Mouse (Mus musculus) MEL (cell line): ENCODE results near the gene Ccdc107. TPM values are rescaled to one million over a fixed set of nuclear protein-coding genes. Genes with fewer than 3 reads are reported as not detected.

Experiments used
- DNase-seq: peaks from one replicate; pipeline ENCODE4 v3.0.0; 2011; ENCODE audit warnings: low read depth, low spot score
- H3K27ac ChIP-seq: 2 replicates; pipeline ENCODE4 v1.5.1; 2012; ENCODE audit warnings: low read depth, mild to moderate bottlenecking, control low read depth, low read length, moderate library complexity; ENCODE audit not compliant: control insufficient read depth
- H3K27me3 ChIP-seq, 2 experiments: fragments of 150-350 bp in 1 of 2; sonication (generic) in 1 of 2; 2 replicates each; pipeline ENCODE4 v1.6.1; 2012; ENCODE audit warnings: low read length in 2 of 2, mild to moderate bottlenecking in 2 of 2, improper control_type of control experiment in 1 of 2, moderate library complexity in 1 of 2; ENCODE audit not compliant: insufficient read depth in 2 of 2, control insufficient read depth in 1 of 2
- H3K36me3 ChIP-seq, 2 experiments: 2 replicates each; pipeline ENCODE4 v1.6.1; 2012 to 2014; ENCODE audit warnings: low read length in 2 of 2, improper control_type of control experiment in 1 of 2, inconsistent platforms in 1 of 2, mild to moderate bottlenecking in 1 of 2; ENCODE audit not compliant: insufficient read depth in 2 of 2, control insufficient read depth in 1 of 2
- H3K4me1 ChIP-seq, 2 experiments: fragments of 150-350 bp in 1 of 2; sonication (generic) in 1 of 2; 2 replicates each; pipeline ENCODE4 v1.6.1; 2012; ENCODE audit warnings: low read length in 2 of 2, improper control_type of control experiment in 1 of 2, mild to moderate bottlenecking in 1 of 2; ENCODE audit not compliant: insufficient read depth in 2 of 2, control insufficient read depth in 1 of 2
- H3K4me3 ChIP-seq, 2 experiments: fragments of 150-350 bp in 1 of 2; sonication (generic) in 1 of 2; 2 replicates each; pipeline ENCODE4 v1.5.1; 2012; ENCODE audit warnings: low read depth in 2 of 2, low read length in 2 of 2, mild to moderate bottlenecking in 2 of 2, moderate library complexity in 2 of 2, control low read depth in 1 of 2, improper control_type of control experiment in 1 of 2; ENCODE audit not compliant: control insufficient read depth in 1 of 2, insufficient read depth in 1 of 2
- H3K79me2 ChIP-seq: 2 replicates; pipeline ENCODE4 v1.6.1; 2012; ENCODE audit warnings: mild to moderate bottlenecking, low read length, moderate library complexity; ENCODE audit not compliant: control insufficient read depth, poor library complexity, insufficient read depth
- H3K9ac ChIP-seq: 2 replicates; pipeline ENCODE4 v1.6.1; 2012; ENCODE audit warnings: low read depth, mild to moderate bottlenecking, control low read depth, low read length, moderate library complexity; ENCODE audit not compliant: control insufficient read depth, poor library complexity, severe bottlenecking
- H3K9me3 ChIP-seq: fragments of 150-350 bp; sonication (generic); replicated peaks from 2 replicates; pipeline ENCODE4 v1.6.1; 2012; ENCODE audit warnings: mild to moderate bottlenecking, low read length, improper control_type of control experiment, moderate library complexity; ENCODE audit not compliant: insufficient read depth
- E2F4 ChIP-seq: IDR thresholded peaks from 2 replicates; pipeline ENCODE4 v1.6.1; 2011; ENCODE audit warnings: low read depth, low read length, improper control_type of control experiment, borderline replicate concordance
- EP300 ChIP-seq, 2 experiments: IDR thresholded peaks; 2 replicates each; pipeline ENCODE4 v1.6.1; 2011; ENCODE audit warnings: improper control_type of control experiment in 2 of 2, low read length in 2 of 2, low read depth in 1 of 2, mild to moderate bottlenecking in 1 of 2
- GATA1 ChIP-seq: IDR thresholded peaks from 2 replicates; pipeline ENCODE4 v1.6.1; 2011; ENCODE audit warnings: low read depth, low read length, improper control_type of control experiment
- MAFK ChIP-seq: IDR thresholded peaks from 2 replicates; pipeline ENCODE4 v1.6.1; 2011; ENCODE audit warnings: low read depth, mild to moderate bottlenecking, low read length, improper control_type of control experiment, borderline replicate concordance
- TCF12 ChIP-seq: IDR thresholded peaks from 2 replicates; pipeline ENCODE4 v1.6.1; 2014; ENCODE audit warnings: low read depth, mild to moderate bottlenecking, inconsistent platforms, low read length, improper control_type of control experiment, moderate library complexity
- ZKSCAN1 ChIP-seq: IDR thresholded peaks from 2 replicates; pipeline ENCODE4 v1.6.1; 2012; ENCODE audit warnings: low read depth, mild to moderate bottlenecking, inconsistent platforms, low read length, improper control_type of control experiment, moderate library complexity
- polyA plus RNA-seq, 2 experiments: library from polyadenylated mRNA; stranded (reverse) in 1 of 2; unstranded in 1 of 2; fragments of >175 nt in 1 of 2; fragments of >200 nt in 1 of 2; gene quantifications; 2 replicates each; pipeline versions ENCODE4 v1.2.1 to v1.2.4; 2012; ENCODE audit warnings: low replicate concordance in 2 of 2, low read depth in 1 of 2; ENCODE audit not compliant: insufficient read length in 2 of 2, insufficient read depth in 1 of 2, missing spikeins in 1 of 2
- total RNA-seq: library from RNA; depleted of rRNA; stranded (reverse); fragments of 300-350 nt; gene quantifications from 2 replicates; pipeline ENCODE4 v1.2.3, GENCODE M21; 2012; rRNA removed

The Ccdc107 gene
- total and polyA plus RNA-seq, 3 experiments = 44.3 to 56.7 TPM; not detected in 1

GRCm38 (mm10) chr4:43542044-43542443 lies 49.3 kb downstream of the Ccdc107 start:
- H3K4me3 ChIP-seq = no peak overlapping the region
- peaks cover 0 to 13% of the 10 kb centered on the region in 2 experiments; a peak in 2 of 4 replicates for H3K36me3 ChIP-seq
- TF ChIP-seq TCF12 (no peak), ZKSCAN1 (no peak), E2F4 (no peak), EP300 (IDR thresholded peaks at IDR 0.05; ENCODE audit: low read depth in 1 of 2, low read length in 2 of 2) (no peak), GATA1 (no peak), MAFK (no peak)
- TF ChIP-seq, all 39 proteins: peak for 0
- Histone ChIP-seq H3K9me3 (no peaks in the 10 kb centered on the region), H3K27ac (no peak overlapping the region), H3K4me1 (no peaks in the 10 kb centered on the region), H3K79me2 (no peaks in the 10 kb centered on the region), H3K9ac (no peak overlapping the region), H3K27me3 (no peaks in the 10 kb centered on the region)
- no peak for DNase-seq

Other genes with a start within 250 kb of the Ccdc107 start
- gene Atp8b5, start 225.7 kb upstream of the Ccdc107 start, total RNA-seq = 3.8 and 5.0 TPM in 2 replicates
- gene Atp8b5, start 225.7 kb upstream of the Ccdc107 start, polyA plus RNA-seq = 1 to 10 TPM in 1 of 2 experiments, not detected in 1; 4.9 TPM
- gene Rusc2, start 110.9 kb upstream of the Ccdc107 start, total RNA-seq = 2.4 and 4.7 TPM in 2 replicates
- gene Rusc2, start 110.9 kb upstream of the Ccdc107 start, polyA plus RNA-seq = 1 to 10 TPM in 1 of 2 experiments, not detected in 1; 7.3 TPM
- not detected in 2 replicates for gene Fam166b, start 63.8 kb upstream of the Ccdc107 start, total RNA-seq
- gene Fam166b, start 63.8 kb upstream of the Ccdc107 start, polyA plus RNA-seq = not detected
- 7.6 and 9.1 TPM in 2 replicates for gene Tesk1, start 51.0 kb upstream of the Ccdc107 start, total RNA-seq
- gene Tesk1, start 51.0 kb upstream of the Ccdc107 start, polyA plus RNA-seq = 10 to 100 TPM in 1 of 2 experiments, not detected in 1; 24.6 TPM
- gene Cd72, start 38.3 kb upstream of the Ccdc107 start, total RNA-seq = 0.52 and 1.3 TPM in 2 replicates
- gene Cd72, start 38.3 kb upstream of the Ccdc107 start, polyA plus RNA-seq = 1 to 10 TPM in 1 of 2 experiments, not detected in 1; 2.4 TPM
- gene Sit1, start 9.2 kb upstream of the Ccdc107 start, total RNA-seq = 0.08 TPM in 1 of 2 replicates, not detected in the other
- under 1 TPM in 1 of 2 experiments, not detected in 1; 0.06 TPM for gene Sit1, start 9.2 kb upstream of the Ccdc107 start, polyA plus RNA-seq
- gene Arhgef39, start 6.8 kb downstream of the Ccdc107 start, total RNA-seq = 26.3 and 26.5 TPM in 2 replicates
- gene Arhgef39, start 6.8 kb downstream of the Ccdc107 start, polyA plus RNA-seq = 10 to 100 TPM in 1 of 2 experiments, not detected in 1; 56.7 TPM
- gene Car9, start 14.1 kb downstream of the Ccdc107 start, total RNA-seq = 0.77 and 1.2 TPM in 2 replicates
- 1 to 10 TPM in 1 of 2 experiments, not detected in 1; 3.3 TPM for gene Car9, start 14.1 kb downstream of the Ccdc107 start, polyA plus RNA-seq
- 0.08 TPM in 1 of 2 replicates, not detected in the other for gene Tpm2, start 30.9 kb downstream of the Ccdc107 start, total RNA-seq
- not detected for gene Tpm2, start 30.9 kb downstream of the Ccdc107 start, polyA plus RNA-seq
- gene Creb3, start 69.4 kb downstream of the Ccdc107 start, total RNA-seq = 14.9 and 17.1 TPM in 2 replicates
- gene Creb3, start 69.4 kb downstream of the Ccdc107 start, polyA plus RNA-seq = 10 to 100 TPM in 1 of 2 experiments, not detected in 1; 21.3 TPM
- 106 and 112 TPM in 2 replicates for gene Tln1, start 69.8 kb downstream of the Ccdc107 start, total RNA-seq
- gene Tln1, start 69.8 kb downstream of the Ccdc107 start, polyA plus RNA-seq = 100 to 1,000 TPM in 1 of 2 experiments, 10 to 100 TPM in 1; 22.9 to 146 TPM
- gene Rgp1, start 85.8 kb downstream of the Ccdc107 start, total RNA-seq = 14.3 and 17.1 TPM in 2 replicates
- 10 to 100 TPM in 1 of 2 experiments, not detected in 1; 47.6 TPM for gene Rgp1, start 85.8 kb downstream of the Ccdc107 start, polyA plus RNA-seq
- gene Gba2, start 86.0 kb downstream of the Ccdc107 start, total RNA-seq = 5.7 and 6.2 TPM in 2 replicates
- 10 to 100 TPM in 1 of 2 experiments, not detected in 1; 24.9 TPM for gene Gba2, start 86.0 kb downstream of the Ccdc107 start, polyA plus RNA-seq
- 0.73 and 1.0 TPM in 2 replicates for gene Msmp, start 91.6 kb downstream of the Ccdc107 start, total RNA-seq
- 1 to 10 TPM in 1 of 2 experiments, not detected in 1; 2.5 TPM for gene Msmp, start 91.6 kb downstream of the Ccdc107 start, polyA plus RNA-seq
- 0.27 and 0.49 TPM in 2 replicates for gene Npr2, start 139.0 kb downstream of the Ccdc107 start, total RNA-seq
- gene Npr2, start 139.0 kb downstream of the Ccdc107 start, polyA plus RNA-seq = 1 to 10 TPM in 1 of 2 experiments, not detected in 1; 2.3 TPM
- 0.15 and 0.29 TPM in 2 replicates for gene Spag8, start 160.7 kb downstream of the Ccdc107 start, total RNA-seq
- gene Spag8, start 160.7 kb downstream of the Ccdc107 start, polyA plus RNA-seq = under 1 TPM in 1 of 2 experiments, not detected in 1; 0.57 TPM
- gene Hint2, start 163.6 kb downstream of the Ccdc107 start, total RNA-seq = 35.3 and 46.4 TPM in 2 replicates
- gene Hint2, start 163.6 kb downstream of the Ccdc107 start, polyA plus RNA-seq = 100 to 1,000 TPM in 1 of 2 experiments, 10 to 100 TPM in 1; 33.2 to 254 TPM
- 0.42 and 0.46 TPM in 2 replicates for gene Tmem8b, start 176.1 kb downstream of the Ccdc107 start, total RNA-seq
- 1 to 10 TPM in 1 of 2 experiments, not detected in 1; 3.6 TPM for gene Tmem8b, start 176.1 kb downstream of the Ccdc107 start, polyA plus RNA-seq
- gene Fam221b, start 176.2 kb downstream of the Ccdc107 start, total RNA-seq = 7.0 and 8.8 TPM in 2 replicates
- under 1 TPM in 1 of 2 experiments, not detected in 1; 0.10 TPM for gene Fam221b, start 176.2 kb downstream of the Ccdc107 start, polyA plus RNA-seq
- gene Olfr70, start 207.9 kb downstream of the Ccdc107 start, total RNA-seq = not detected in 2 replicates
- not detected for gene Olfr70, start 207.9 kb downstream of the Ccdc107 start, polyA plus RNA-seq
- not detected in 2 replicates for gene Olfr71, start 217.4 kb downstream of the Ccdc107 start, total RNA-seq
- not detected for gene Olfr71, start 217.4 kb downstream of the Ccdc107 start, polyA plus RNA-seq
- not detected in 2 replicates for gene Hrct1, start 234.3 kb downstream of the Ccdc107 start, total RNA-seq
- not detected for gene Hrct1, start 234.3 kb downstream of the Ccdc107 start, polyA plus RNA-seq
- not detected in 2 replicates for gene Spaar, start 237.1 kb downstream of the Ccdc107 start, total RNA-seq
- gene Spaar, start 237.1 kb downstream of the Ccdc107 start, polyA plus RNA-seq = not detected